Mouse (Mus musculus): Measurements from ENCODE around the gene Kmt2c.

DNA sequence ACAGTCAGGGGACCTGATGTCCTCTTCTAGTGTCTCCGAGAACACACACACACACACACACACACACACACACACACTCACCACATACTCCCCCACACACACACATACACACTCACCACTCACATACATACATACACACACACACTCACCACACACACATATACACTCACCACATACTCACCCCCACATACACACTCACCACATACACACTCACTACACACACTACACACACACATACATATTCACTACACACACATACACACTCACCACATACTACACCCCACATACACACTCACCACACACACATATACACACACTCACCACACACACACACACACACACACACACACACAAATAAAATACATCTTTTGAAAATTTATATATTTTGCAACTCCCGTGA, 48.3 kb upstream of the Kmt2c start:
- TF ChIP-seq CTCF (IDR thresholded peaks at IDR 0.05; ENCODE audit: control insufficient read depth, insufficient read depth, low read length): no peak
- no peak for TF ChIP-seq POLR2A (IDR thresholded peaks at IDR 0.05; ENCODE audit: borderline replicate concordance, control insufficient read depth, low read depth, low read length)
